Mouse (Mus musculus) left cerebral cortex, postnatal 25 days (tissue): ENCODE measurements around the gene Ilkap. TPM values are rescaled to one million over a fixed set of nuclear protein-coding genes. Genes with fewer than 3 reads are reported as not detected.

Experiments
- DNase-seq, 2 experiments: peaks; one replicate each; pipeline ENCODE4 v3.0.0; 2022; ENCODE audit warnings: low spot score in 2 of 2, mixed read lengths in 1 of 2
- intact Hi-C: fragments of 180-260 bp; cut with DNase I; formaldehyde crosslinking; loops from one replicate; pipeline ENCODE4 v1.15.1; 2025
- total RNA-seq, 2 experiments: library from RNA; stranded (reverse); gene quantifications; 2 replicates each; pipeline ENCODE4 v1.2.3; 2021

Ilkap gene
- total RNA-seq, 2 experiments from 2014 or later = 59.7 to 61.7 TPM

- peak in 1 of 2 experiments; percentile 32 for DNase-seq
- intact Hi-C loops = no loop called here
Observed at GRCm38 (mm10) chr1:91366215-91367108, 32.2 kb downstream of the Ilkap start, which contains the start of gene Erfe. TSS of gene Erfe (plus strand) at chr1:91366430.

DNA sequence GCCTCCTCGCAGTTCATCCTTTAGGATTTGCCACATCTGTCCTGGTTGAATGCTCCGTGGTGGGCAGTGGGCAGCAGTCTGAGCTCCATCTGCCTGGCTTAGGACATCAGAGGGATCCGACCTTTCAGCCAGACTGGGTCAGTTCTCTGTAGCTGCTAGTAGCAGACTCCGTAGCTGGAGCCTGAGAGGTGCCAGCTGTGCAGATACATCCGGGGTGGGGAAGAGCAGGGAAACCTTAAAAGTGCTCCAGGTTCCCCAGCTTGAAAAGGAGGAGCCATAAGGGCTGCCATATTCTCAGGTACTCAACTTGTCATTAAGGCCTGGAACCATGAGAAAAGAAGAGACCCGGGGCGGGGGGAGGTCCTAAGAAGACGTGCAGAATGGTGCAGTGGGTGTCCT lies 32.8 kb downstream of the Ilkap start:
- DNase-seq = no peak
- intact Hi-C loops = no loop called here

- intact Hi-C loops = no loop called here
- DNase-seq = no peak
Observed at GRCm38 (mm10) chr1:91364822-91365644, 33.6 kb downstream of the Ilkap start.

DNA sequence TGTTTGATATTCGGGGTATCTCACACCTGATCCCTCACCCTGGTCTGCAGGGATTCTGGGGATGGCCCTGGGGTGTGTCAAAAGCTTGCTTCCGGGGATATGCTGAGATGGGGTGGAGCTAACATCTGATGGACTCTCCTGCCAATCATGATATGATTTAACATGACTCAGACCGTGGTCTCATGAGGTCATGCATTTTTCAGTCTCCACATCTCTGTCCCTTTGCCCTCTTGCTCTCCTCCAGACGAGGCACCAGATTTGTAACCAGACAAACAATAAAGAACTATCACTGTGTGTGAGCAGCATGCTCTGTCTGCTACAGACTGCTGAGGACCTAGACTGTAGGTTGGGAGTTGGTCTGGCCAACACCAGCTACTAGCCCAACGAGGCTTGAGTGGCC lies 36.5 kb downstream of the Ilkap start:
- intact Hi-C loops = no loop called here
- no peak for DNase-seq

GRCm38 (mm10) chr1:91356105-91356504 lies 42.5 kb downstream of the Ilkap start:
- DNase-seq = no peak
- intact Hi-C loops = no loop called here

DNA sequence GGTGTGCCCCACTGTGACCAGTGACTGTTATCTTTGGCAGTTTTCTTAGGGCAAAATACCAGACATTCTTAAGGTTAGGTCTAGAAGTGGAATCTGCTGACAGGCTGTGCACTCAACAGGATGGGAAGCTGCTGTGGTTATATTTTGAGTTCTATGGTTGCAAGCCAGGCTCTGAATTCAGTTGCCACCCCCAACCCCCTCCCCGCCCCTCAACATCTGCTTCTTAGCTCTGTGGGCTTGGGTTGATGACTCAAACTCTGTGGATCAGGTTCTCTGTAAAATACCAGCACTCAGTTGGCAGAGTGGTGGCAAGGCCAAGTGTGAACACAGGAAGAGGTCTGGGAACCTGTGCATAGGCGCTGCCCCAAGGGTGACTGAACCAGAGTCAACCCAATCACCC lies 46.3 kb downstream of the Ilkap start:
- intact Hi-C loops = no loop called here
- peak in 1 of 2 experiments; percentile 70 for DNase-seq

DNA sequence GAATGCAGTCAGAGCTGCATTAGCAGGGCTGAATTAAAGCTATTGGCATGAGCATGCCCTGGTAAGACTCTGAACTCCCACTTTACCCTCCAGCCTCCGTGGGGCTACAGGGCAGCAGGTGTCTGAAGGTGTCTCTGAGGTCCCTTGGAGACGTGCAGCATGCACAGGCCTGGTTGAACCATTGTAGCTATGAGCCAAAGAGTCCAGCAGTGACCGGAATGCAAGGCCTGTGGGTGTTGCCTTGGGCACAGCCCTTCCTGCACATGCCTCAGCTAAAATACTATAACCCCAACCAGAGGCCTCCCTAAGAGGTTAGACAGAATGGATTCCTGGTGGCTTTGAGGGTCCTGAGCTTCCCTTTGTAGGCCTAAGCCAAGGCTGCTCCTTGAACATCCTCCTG lies 47.4 kb downstream of the Ilkap start:
- intact Hi-C loops = no loop called here
- no peak for DNase-seq

DNA sequence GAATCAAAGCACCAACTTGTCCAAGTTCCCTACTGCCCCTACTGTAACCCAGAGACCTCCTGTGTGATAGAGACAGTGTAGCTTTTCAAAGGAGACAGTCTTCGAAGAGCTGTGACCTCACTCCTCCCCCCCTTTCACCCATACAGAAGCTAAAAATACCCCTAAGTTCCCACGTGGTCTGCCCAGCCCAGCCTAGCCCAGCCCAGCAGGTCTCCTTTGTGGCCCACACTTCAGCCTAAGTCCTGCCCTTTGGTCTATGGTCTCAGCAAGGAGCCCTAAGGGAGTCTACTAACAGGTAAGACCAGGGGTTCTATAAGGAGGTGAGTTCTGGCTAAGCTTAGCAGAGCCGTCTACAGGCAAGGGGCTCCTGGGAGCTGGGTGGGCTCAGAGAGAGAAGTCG lies 47.8 kb downstream of the Ilkap start, which contains the start of gene Klhl30:
Klhl30 (plus strand) TSS at position 176 of the 400 bp plus-strand sequence.
- intact Hi-C loops = no loop called here
- DNase-seq = no peak

GRCm38 (mm10) chr1:91346892-91347291 lies 51.7 kb downstream of the Ilkap start:
- peak; percentile 31 to 67 for DNase-seq
- intact Hi-C loops = loop anchor here (10.0 kb wide), 1 partner anchor 412 kb away; no protein-coding TSS in a partner anchor

- intact Hi-C loops = loop anchor here (10.0 kb wide), 1 partner anchor 410 kb away; no protein-coding TSS in a partner anchor
- peak in 1 of 2 experiments; percentile 14 for DNase-seq
Observed at GRCm38 (mm10) chr1:91344921-91345685, 53.5 kb downstream of the Ilkap start.

DNA sequence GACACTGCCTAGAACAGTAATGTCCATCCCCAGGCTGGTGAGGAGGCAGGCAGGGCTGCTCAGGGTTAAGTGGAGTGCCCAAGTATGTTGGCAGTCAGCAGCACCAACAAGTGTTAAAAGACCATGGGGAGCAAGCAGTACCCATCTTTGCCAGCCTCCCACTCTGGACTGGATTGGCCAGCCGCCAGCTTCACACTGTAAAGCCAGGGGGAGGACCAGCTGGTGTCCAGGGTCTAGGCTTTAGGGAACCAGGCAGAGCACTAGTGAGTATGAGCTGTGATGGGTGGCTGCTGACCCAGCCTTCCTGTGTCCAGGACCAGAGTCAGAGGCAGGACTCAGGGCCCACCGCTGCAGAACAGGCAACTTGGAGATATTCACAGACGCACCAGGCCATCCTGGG lies 54.6 kb downstream of the Ilkap start:
- peak; percentile 27 to 38 for DNase-seq
- intact Hi-C loops = loop anchor here (10.0 kb wide), 1 partner anchor 409 kb away; no protein-coding TSS in a partner anchor

DNA sequence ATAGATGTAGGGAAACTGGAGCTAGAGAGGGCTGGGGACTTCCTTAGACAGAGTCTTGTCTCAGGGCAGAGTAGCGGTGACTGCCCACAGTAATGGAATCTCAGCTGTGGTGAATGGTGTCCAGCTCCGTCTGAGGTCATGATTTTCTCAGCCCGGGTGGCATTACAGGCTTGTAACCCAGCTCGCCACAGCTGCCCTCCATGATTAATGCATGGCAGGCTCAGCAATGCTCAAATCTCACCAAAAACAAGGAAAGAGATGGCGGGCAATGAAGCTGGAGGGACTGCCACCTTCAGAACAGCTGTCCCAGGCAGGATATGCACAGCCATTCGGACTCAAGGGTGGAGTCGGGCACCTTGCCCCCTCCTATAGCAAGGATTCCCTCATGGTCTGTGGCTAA lies 61.3 kb downstream of the Ilkap start:
- no peak for DNase-seq
- intact Hi-C loops = no loop called here

DNA sequence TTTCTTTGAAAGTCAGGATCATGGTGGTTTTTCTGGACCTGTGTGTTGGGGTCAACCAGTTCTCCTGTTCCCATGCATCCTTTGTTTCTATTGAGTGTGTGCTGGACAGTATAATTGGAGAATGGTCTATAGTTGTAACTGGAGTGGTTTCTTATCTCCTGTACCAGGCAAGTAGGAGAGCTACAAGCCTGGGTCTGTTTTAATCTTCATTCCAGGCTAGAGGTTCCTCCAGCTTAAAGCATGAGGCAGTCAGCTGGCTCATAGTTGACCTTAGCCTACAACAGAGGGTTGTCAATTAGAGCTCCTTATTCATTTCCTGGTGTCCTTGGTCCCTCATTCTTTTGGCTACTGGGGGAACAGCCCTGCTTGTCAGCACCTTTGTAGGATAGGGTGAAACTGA lies 65.0 kb downstream of the Ilkap start:
- DNase-seq = no peak
- intact Hi-C loops = no loop called here

DNA sequence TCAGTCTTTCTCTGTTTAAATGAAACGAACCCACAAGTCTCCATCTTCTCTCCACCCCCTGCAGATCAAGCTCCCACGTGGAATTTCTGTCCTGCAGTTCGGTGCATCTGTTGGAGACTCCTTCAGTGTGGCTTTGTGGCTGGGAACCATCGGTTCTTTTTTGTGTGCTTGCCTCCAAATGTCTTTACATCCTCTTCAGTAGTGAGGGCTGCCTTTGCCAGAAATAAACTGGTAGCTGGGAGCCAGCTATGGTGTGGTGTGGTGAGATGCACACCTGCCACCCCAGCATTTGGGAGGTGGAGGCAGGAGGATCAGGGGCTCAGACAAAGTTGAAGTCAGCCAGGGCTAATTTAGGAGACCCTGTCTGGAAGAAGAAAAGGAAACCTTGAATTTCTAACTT lies 66.5 kb downstream of the Ilkap start:
- intact Hi-C loops = no loop called here
- peak; percentile 42 to 84 for DNase-seq

GRCm38 (mm10) chr1:91325488-91326042 lies 73.0 kb downstream of the Ilkap start:
- no peak for DNase-seq
- intact Hi-C loops = no loop called here

DNA sequence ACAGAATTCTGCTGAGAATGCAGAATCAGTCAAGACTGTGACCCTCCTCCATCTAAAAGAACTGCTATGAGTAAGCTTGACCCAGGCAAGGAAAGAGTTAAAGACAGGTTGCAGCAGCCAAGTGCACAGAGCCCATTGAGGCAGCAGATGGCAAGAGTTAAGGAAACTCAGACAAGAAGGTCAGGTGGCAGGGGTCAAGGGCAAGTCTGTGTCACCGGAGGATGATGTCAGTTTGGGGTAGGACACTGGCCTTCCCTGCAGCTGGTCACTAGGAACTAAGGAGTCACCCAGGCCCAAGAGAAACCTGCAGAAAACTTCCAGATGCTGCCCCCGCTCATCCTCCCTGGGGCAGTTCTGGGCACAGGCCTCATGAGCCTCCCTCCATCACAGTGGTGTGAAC lies 74.0 kb downstream of the Ilkap start:
- no peak for DNase-seq
- intact Hi-C loops = no loop called here
